Mouse (Mus musculus) neural tube, embryonic 12.5 days (tissue): ENCODE data around the gene Arid1b. TPM values are rescaled to one million over a fixed set of nuclear protein-coding genes. Genes with fewer than 3 reads are reported as not detected.

Source experiments
- ATAC-seq: fragments of 200-750 bp; cut with Nextera tagmentation; 2 replicates; pipeline ENCODE4 v1.8.0; 2017; ENCODE audit warnings: low read depth, mild to moderate bottlenecking, moderate TSS enrichment, moderate library complexity; ENCODE audit not compliant: low FRiP score
- H3K27ac ChIP-seq: fragments of 300-500 bp; sonication (generic); 2 replicates; pipeline ENCODE4 v1.5.1; 2016
- H3K27me3 ChIP-seq: fragments of 300-500 bp; sonication (generic); replicated peaks from 2 replicates; pipeline ENCODE4 v1.6.1; 2016; ENCODE audit warnings: mild to moderate bottlenecking
- H3K36me3 ChIP-seq: fragments of 300-500 bp; sonication (generic); 2 replicates; pipeline ENCODE4 v1.6.1; 2016; ENCODE audit warnings: mild to moderate bottlenecking
- H3K4me1 ChIP-seq: fragments of 300-500 bp; sonication (generic); 2 replicates; pipeline ENCODE4 v1.6.1; 2016
- H3K4me2 ChIP-seq: fragments of 300-500 bp; sonication (generic); replicated peaks from 2 replicates; pipeline ENCODE4 v1.6.1; 2016; ENCODE audit warnings: mild to moderate bottlenecking
- H3K4me3 ChIP-seq: fragments of 300-500 bp; sonication (generic); 2 replicates; pipeline ENCODE4 v1.5.1; 2016
- H3K9ac ChIP-seq: fragments of 300-500 bp; sonication (generic); 2 replicates; pipeline ENCODE4 v1.6.1; 2016; ENCODE audit warnings: mild to moderate bottlenecking
- H3K9me3 ChIP-seq: fragments of 300-500 bp; sonication (generic); 2 replicates; pipeline ENCODE4 v1.6.1; 2016; ENCODE audit warnings: mild to moderate bottlenecking
- WGBS: fragments of 180-500 bp; shearing (Covaris S2); methylation state at CpG from one replicate; pipeline ENCODE4 v1.1.7; 2016; 5-methylcytosine and 5-hydroxymethylcytosine counted together
- polyA plus RNA-seq: library from polyadenylated mRNA; unstranded; fragments of >200 nt; fragmentation: Nextera tagmentation; extraction: Ambion mirVana; gene quantifications from 2 replicates; pipeline ENCODE4 v1.2.1, GENCODE M21; 2016

Arid1b gene
- polyA plus RNA-seq, 1 experiment from 2014 or later, result 18.7 TPM

GRCm38 (mm10) chr17:5157609-5158008, 163.5 kb downstream of the Arid1b start:
- Histone ChIP-seq H3K27ac (no peak overlapping the region), H3K36me3 (no peaks in the 10 kb centered on the region), H3K4me3 (no peak overlapping the region), H3K27me3 (no peaks in the 10 kb centered on the region), H3K9ac (no peak overlapping the region), H3K4me1 (peaks cover 14% of the 10 kb centered on the region), H3K4me2 (no peak overlapping the region), H3K9me3 (no peaks in the 10 kb centered on the region)
- WGBS, result 61% methylated on average over 7 of the region's 7 CpGs
- peak; percentile 33; the same call in 1 of the 2 replicates for ATAC-seq

GRCm38 (mm10) chr17:5162525-5162924, 168.4 kb downstream of the Arid1b start:
- no peaks in the 10 kb centered on the region for H3K27me3 ChIP-seq
- no peak for ATAC-seq
- no peaks in the 10 kb centered on the region for H3K9me3 ChIP-seq
- WGBS, result 81% methylated on average over 2 of the region's 2 CpGs
- H3K4me2 ChIP-seq, result no peak overlapping the region
- no peak overlapping the region for H3K27ac ChIP-seq
- H3K4me3 ChIP-seq, result no peak overlapping the region
- no peaks in the 10 kb centered on the region for H3K36me3 ChIP-seq
- H3K4me1 ChIP-seq, result peaks cover 11% of the 10 kb centered on the region
- H3K9ac ChIP-seq, result no peak overlapping the region

DNA sequence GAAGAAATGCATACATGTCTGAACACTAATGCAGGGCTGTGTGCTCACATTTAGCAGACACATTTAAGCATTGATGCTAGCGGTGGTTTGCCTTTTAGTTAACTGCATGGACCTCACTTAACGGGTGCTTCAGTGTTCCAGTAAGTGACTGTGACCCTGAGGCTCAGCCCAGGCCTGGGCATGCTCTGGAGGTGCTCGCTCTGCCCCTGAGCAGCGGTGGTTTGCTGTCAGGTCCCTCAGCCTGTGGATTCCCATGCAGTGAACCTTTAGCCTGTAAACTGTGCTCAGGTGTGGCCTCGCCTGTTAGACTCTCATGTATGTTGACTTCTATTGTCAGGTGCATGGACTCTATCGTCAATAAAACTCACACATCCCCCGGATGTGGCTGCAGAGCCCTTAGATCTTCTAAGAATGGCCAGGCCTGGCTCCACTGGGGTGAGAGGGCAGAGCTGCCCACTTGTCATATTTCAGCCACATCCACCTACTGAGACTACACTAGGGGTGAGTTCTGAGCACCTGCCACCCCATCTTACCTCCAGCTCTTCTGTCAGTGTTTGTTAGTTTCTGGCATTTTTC, 169.2 kb downstream of the Arid1b start:
- Histone ChIP-seq H3K4me1 (peaks cover 4% of the 10 kb centered on the region; the same call in 1 of the 2 replicates), H3K9ac (no peak overlapping the region), H3K4me2 (no peak overlapping the region), H3K27ac (no peak overlapping the region), H3K27me3 (no peaks in the 10 kb centered on the region), H3K4me3 (no peak overlapping the region), H3K9me3 (no peaks in the 10 kb centered on the region), H3K36me3 (no peaks in the 10 kb centered on the region)
- WGBS, result 91% methylated on average over 7 of the region's 7 CpGs
- ATAC-seq, result no peak

DNA sequence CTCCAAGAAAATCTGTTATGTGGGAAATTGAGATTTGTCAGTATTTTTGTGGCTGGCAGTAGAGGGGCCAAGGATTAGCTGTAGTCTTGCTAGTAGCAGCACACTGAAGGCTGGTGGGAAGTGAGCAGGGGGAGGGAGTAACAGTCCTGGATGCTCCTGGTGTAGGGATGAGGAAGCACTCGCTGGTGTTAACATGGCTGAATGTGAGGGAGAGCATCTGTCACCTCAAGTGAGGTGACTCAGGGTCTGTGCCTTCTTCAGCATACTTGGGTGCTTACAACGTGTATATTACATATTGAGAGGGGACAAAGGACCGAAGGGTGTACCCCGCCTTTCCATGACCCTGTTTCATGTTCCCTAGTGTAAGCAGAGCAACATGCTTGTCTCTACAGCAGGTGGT, 170.7 kb downstream of the Arid1b start:
- H3K4me1 ChIP-seq, result peaks cover 16% of the 10 kb centered on the region; the same call in 1 of the 2 replicates
- no peak for ATAC-seq
- no peaks in the 10 kb centered on the region for H3K27me3 ChIP-seq
- H3K36me3 ChIP-seq, result no peaks in the 10 kb centered on the region
- 89% methylated on average over 4 of the region's 4 CpGs for WGBS
- H3K9me3 ChIP-seq, result no peaks in the 10 kb centered on the region
- H3K4me2 ChIP-seq, result no peak overlapping the region
- H3K27ac ChIP-seq, result no peak overlapping the region
- no peak overlapping the region for H3K4me3 ChIP-seq
- no peak overlapping the region for H3K9ac ChIP-seq

DNA sequence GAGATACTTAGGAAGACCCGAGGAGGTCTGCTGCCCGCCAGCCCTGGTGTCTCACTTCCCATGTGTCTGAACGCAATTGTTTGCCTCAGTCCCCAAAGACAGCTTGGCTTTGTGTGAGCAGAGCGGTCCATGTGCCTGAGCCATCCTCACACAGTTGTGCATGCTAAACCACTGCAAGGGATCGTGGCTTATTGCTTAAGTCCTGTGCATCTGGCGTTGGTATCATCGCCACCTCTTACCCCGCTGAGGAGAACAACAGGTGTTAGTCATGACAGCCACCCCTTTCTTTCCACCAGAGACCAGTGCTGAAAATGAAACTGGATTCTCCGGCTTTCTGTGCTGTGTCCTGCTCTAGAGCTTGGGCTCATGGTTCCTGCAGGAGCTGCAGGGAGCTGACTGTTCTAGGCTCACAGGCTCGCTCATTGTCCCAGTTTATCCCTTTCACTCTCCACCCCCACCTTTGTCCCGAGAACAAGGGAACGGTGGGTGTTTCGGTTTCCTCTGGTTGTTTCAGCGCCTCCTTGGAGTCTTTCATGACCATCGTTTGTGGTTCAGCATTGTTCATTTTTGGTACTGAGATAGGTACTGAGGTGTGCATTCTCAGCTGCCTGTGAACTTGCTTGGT, 171.2 kb downstream of the Arid1b start:
- ATAC-seq, result no peak
- no peaks in the 10 kb centered on the region for H3K9me3 ChIP-seq
- no peak overlapping the region for H3K9ac ChIP-seq
- H3K4me1 ChIP-seq, result peaks cover 17% of the 10 kb centered on the region
- no peak overlapping the region for H3K4me2 ChIP-seq
- WGBS, result 70% methylated on average over 15 of the region's 15 CpGs
- no peak overlapping the region for H3K4me3 ChIP-seq
- H3K36me3 ChIP-seq, result no peaks in the 10 kb centered on the region
- H3K27ac ChIP-seq, result no peak overlapping the region
- no peaks in the 10 kb centered on the region for H3K27me3 ChIP-seq

GRCm38 (mm10) chr17:5166175-5166574, 172.0 kb downstream of the Arid1b start:
- H3K9me3 ChIP-seq, result no peaks in the 10 kb centered on the region
- no peak for ATAC-seq

GRCm38 (mm10) chr17:5168046-5168445, 173.9 kb downstream of the Arid1b start:
- no peak overlapping the region for H3K4me3 ChIP-seq
- ATAC-seq, result no peak
- no peak overlapping the region for H3K27ac ChIP-seq
- H3K27me3 ChIP-seq, result no peaks in the 10 kb centered on the region
- H3K9ac ChIP-seq, result no peak overlapping the region
- H3K4me1 ChIP-seq, result peaks cover 17% of the 10 kb centered on the region
- WGBS, result 83% methylated on average over 7 of the region's 7 CpGs
- H3K36me3 ChIP-seq, result no peaks in the 10 kb centered on the region
- no peaks in the 10 kb centered on the region for H3K9me3 ChIP-seq
- no peak overlapping the region for H3K4me2 ChIP-seq

More at GRCm38 (mm10) chr17:5166175-5166574, 172.0 kb downstream of the Arid1b start:
- Histone ChIP-seq H3K4me3 (no peak overlapping the region), H3K27ac (no peak overlapping the region), H3K9ac (no peak overlapping the region), H3K36me3 (no peaks in the 10 kb centered on the region), H3K4me1 (peaks cover 17% of the 10 kb centered on the region), H3K4me2 (no peak overlapping the region), H3K27me3 (no peaks in the 10 kb centered on the region)
- 83% methylated on average over 4 of the region's 4 CpGs for WGBS

DNA sequence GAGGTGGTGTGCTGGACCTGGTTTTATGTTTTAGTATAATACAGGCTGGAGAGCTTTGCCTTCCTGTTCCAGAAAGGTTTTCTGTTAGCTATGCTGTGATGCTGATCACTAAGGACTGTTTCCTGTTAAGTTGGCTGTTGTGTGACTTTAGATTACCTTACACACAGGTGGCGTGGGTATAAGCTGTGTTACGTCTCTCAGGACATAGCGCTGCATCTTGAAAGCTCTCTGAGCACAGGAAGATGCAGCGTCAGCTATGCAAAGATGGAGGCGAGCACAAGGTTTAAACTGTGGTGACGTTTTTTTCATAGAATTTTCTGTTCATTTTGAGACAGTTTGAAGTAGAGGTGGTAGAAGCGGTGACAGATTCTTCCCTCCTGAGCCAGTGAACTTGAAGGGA, 174.5 kb downstream of the Arid1b start:
- Histone ChIP-seq H3K4me3 (no peak overlapping the region), H3K27me3 (no peaks in the 10 kb centered on the region), H3K27ac (no peak overlapping the region), H3K36me3 (no peaks in the 10 kb centered on the region), H3K4me2 (no peak overlapping the region), H3K9ac (no peak overlapping the region), H3K4me1 (peaks cover 17% of the 10 kb centered on the region), H3K9me3 (no peaks in the 10 kb centered on the region)
- WGBS, result 92% methylated on average over 7 of the region's 7 CpGs
- ATAC-seq, result no peak

DNA sequence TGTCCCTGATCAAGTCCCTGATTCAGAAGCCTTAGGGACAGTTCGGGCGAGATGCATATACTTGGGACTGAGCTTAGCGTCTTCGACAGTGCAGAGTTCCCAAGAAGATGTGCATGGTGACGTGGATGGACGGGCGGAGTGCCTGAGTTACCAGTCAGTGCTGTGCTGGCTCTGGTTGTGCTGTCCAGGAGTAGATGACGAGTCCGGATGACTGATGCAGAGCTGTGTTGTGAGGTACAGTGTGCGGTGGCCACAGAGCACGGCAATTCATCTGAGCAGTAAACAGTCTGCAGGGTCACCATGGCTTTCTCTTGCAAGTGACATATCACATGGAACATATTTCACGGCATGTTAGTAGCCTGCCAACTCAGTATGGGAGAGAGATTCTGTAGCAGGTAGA, 176.2 kb downstream of the Arid1b start:
- 92% methylated on average over 12 of the region's 12 CpGs for WGBS

GRCm38 (mm10) chr17:5171467-5171866, 177.3 kb downstream of the Arid1b start:
- Histone ChIP-seq H3K4me3 (no peak overlapping the region), H3K4me1 (peaks cover 23% of the 10 kb centered on the region; the same call in 1 of the 2 replicates), H3K27me3 (no peaks in the 10 kb centered on the region), H3K9ac (no peak overlapping the region), H3K27ac (no peak overlapping the region), H3K4me2 (no peak overlapping the region), H3K9me3 (no peaks in the 10 kb centered on the region), H3K36me3 (no peaks in the 10 kb centered on the region)
- no peak for ATAC-seq
- WGBS, result 94% methylated on average over 5 of the region's 5 CpGs

More for the DNA sequence above, 176.2 kb downstream of the Arid1b start:
- no peak overlapping the region for H3K4me2 ChIP-seq
- H3K9me3 ChIP-seq, result no peaks in the 10 kb centered on the region
- H3K27ac ChIP-seq, result no peak overlapping the region
- H3K4me3 ChIP-seq, result no peak overlapping the region
- no peaks in the 10 kb centered on the region for H3K27me3 ChIP-seq
- no peak for ATAC-seq
- no peaks in the 10 kb centered on the region for H3K36me3 ChIP-seq
- H3K4me1 ChIP-seq, result peaks cover 18% of the 10 kb centered on the region
- H3K9ac ChIP-seq, result no peak overlapping the region

DNA sequence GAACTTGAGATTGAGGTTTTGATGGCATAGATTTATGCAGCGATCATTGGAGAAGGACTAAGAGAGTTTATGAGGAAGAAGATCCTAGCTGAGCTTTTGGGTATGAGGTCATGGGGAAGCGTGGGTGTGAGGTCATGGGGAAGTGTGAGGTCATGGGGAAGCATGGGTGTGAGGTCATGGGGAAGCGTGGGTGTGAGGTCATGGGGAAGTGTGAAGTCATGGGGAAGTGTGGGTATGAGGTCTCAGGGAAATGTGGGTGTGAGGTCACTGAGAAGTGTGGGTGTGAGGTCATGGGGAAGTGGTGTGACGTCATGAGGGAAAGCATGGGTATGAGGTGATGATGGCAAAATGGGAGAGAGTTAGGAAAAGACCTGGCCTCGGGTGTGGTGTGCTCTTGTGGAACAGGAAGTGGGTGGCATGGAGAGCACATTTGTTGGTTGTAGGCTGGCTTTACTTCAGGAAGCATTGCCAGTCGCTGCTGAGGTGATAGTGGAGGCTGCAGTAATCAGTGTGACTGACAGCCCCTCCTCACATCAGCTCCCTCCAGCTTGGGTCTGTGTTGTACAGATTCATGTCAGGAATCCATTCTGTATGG, 180.4 kb downstream of the Arid1b start:
- no peak overlapping the region for H3K4me3 ChIP-seq
- H3K27ac ChIP-seq, result no peak overlapping the region
- no peak for ATAC-seq
- H3K9ac ChIP-seq, result no peak overlapping the region
- no peaks in the 10 kb centered on the region for H3K9me3 ChIP-seq
- H3K4me1 ChIP-seq, result peaks cover 19% of the 10 kb centered on the region; the same call in 1 of the 2 replicates
- H3K27me3 ChIP-seq, result no peaks in the 10 kb centered on the region
- 87% methylated on average over 6 of the region's 6 CpGs for WGBS
- no peak overlapping the region for H3K4me2 ChIP-seq
- no peaks in the 10 kb centered on the region for H3K36me3 ChIP-seq

DNA sequence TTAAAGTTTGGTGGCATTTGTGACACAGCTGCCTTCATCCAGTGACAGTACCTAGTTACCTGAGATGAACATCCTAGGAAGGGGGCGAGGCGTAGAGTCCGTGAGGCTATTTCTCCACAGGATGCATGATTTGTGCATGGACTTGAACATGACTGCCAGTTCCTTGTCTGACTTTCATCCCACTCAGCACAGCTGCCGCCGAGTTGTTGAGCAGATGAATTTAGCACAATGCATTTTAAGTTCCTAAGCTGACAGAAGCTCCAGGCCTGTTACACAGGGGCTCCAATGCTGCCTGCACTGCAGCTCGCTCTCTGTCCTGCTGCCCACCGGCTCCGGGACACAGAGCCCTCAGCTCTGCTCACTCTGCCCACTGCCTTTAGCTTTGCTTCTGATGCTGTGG, 181.4 kb downstream of the Arid1b start:
- Histone ChIP-seq H3K9me3 (no peaks in the 10 kb centered on the region), H3K9ac (0 out of 2 replicates have a peak overlapping the region, but pooled peaks have one; percentile 13), H3K4me3 (no peak overlapping the region), H3K36me3 (no peaks in the 10 kb centered on the region), H3K4me2 (no peak overlapping the region), H3K4me1 (peaks cover 15% of the 10 kb centered on the region; the same call in 1 of the 2 replicates), H3K27me3 (no peaks in the 10 kb centered on the region), H3K27ac (no peak overlapping the region)
- whole genome bisulfite sequencing, result 91% methylated on average over 8 of the region's 8 CpGs
- no peak for ATAC-seq
